Mouse (Mus musculus) CH12.LX (cell line): ENCODE measurements around the gene Noto.

ENCODE experiments used
- CHD2 ChIP-seq: IDR thresholded peaks from 2 replicates; pipeline ENCODE4 v1.6.1; 2011; ENCODE audit warnings: low read length, improper control_type of control experiment
- CTCF ChIP-seq, 2 experiments: IDR thresholded peaks in 1 of 2; conservative IDR thresholded peaks in 1 of 2; 2 replicates each; pipeline ENCODE4 v1.5.1; 2011 to 2012; ENCODE audit warnings: low read depth in 2 of 2, low read length in 2 of 2, improper control_type of control experiment in 1 of 2, inconsistent platforms in 1 of 2, mild to moderate bottlenecking in 1 of 2, moderate library complexity in 1 of 2
- EP300 ChIP-seq: IDR thresholded peaks from 2 replicates; pipeline ENCODE4 v1.6.1; 2011; ENCODE audit warnings: low read length, improper control_type of control experiment
- POLR2A ChIP-seq: IDR thresholded peaks from 2 replicates; pipeline ENCODE4 v1.6.1; 2011; ENCODE audit warnings: low read depth, mild to moderate bottlenecking, improper control_type of control experiment, low read length
- ZNF384 ChIP-seq: IDR thresholded peaks from 2 replicates; pipeline ENCODE4 v1.6.1; 2012; ENCODE audit warnings: low read depth, low read length, improper control_type of control experiment, inconsistent platforms

- TF ChIP-seq CTCF (conservative IDR thresholded peaks at IDR 0.05 in 1 of 2, IDR thresholded peaks at IDR 0.05 in 1 of 2; ENCODE audit: low read depth in 2 of 2, low read length in 2 of 2), result no peak
- TF ChIP-seq CHD2, result no peak
- no peak for TF ChIP-seq ZNF384
- TF ChIP-seq EP300, result no peak
- TF ChIP-seq POLR2A, result no peak
These were observed 28.7 kb downstream of the Noto start for GRCm38 (mm10) chr6:85452411-85452665.
